Mouse (Mus musculus): Measurements from ENCODE around the gene Dgki.
"Not testable (repeated sequence)": the region's sequence is repeated elsewhere in the genome, so short reads cannot be mapped to it uniquely, and the experiment has no call there.

Dgki gene

DNA sequence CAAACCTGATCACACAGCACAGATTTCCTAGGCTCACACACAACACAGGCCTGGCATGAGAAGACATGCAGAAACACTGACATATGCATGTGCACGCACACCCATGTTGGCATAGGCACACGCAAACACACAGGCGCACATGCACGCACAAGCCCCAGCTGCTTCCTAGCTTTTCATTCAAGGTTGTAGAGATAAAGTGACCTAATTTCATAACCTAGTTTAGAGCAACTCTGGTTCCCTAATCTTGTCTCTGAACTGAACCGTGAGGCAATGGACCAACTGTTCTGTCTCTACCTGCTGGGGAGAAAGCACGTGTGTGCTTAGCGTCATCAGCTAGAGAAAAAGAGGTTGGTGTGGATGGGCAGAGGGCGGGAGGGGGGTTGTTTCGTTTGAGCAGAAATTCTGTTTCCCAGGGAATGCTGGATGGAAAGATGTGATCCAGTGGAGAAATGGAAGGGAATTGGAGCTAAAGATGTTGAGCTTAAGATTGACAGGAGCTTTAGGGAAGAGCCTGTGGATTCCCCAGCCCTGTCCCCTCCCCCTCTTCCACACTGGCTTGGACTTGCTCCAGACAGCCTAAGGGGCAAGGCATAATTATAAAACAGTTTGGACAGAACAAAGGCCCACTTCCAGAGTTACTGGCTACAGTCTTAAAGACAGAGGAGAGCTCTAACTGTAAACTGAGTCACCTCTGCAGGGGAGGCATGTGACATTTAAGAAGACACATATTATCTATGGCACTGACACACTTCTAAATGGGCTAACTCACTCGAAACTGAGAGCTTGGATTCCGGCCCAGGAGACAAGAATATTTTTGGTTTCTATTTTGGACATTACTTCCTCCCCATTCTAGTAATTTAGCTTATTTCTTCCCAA, 156.8 kb downstream of the Dgki start:
- peak; percentile 56 for DNase-seq

DNA sequence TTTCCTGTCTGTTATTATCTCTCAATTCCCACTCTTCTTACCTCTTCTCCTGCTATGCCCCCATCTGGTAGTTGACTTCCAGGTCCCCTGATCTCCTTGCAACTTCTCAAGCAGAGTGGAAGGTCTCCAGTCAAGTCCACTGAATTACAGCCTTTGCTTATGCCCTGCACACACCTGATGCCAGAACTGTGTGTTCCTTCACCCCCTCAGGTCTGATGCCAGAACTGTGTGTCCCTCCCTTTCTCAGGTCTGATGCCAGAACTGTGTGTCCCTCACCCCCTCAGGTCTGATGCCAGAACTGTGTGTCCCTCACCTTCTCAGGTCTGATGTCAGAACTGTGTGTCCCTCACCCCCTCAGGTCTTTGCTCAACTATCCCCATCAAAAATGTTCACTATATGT, 161.2 kb downstream of the Dgki start:
- no peak for DNase-seq

DNA sequence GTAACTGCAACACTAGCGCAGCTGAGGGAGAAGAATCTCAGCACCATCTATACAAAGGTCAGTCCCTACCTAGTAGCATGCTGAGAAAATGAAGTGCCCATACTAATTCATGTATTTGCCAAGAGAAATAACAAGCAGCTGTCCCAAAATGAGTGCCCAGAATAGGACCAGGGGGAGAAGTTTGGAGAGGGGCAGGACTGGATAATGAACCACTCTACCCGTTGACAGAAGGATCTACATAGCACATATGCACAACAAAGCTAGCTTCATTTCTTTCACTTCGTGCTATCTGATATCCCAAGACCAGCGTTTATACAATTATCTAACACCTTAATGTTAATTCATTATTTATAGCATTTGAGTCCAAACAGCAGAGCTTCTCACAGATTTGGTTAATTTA, 168.7 kb downstream of the Dgki start:
- no peak for DNase-seq

DNA sequence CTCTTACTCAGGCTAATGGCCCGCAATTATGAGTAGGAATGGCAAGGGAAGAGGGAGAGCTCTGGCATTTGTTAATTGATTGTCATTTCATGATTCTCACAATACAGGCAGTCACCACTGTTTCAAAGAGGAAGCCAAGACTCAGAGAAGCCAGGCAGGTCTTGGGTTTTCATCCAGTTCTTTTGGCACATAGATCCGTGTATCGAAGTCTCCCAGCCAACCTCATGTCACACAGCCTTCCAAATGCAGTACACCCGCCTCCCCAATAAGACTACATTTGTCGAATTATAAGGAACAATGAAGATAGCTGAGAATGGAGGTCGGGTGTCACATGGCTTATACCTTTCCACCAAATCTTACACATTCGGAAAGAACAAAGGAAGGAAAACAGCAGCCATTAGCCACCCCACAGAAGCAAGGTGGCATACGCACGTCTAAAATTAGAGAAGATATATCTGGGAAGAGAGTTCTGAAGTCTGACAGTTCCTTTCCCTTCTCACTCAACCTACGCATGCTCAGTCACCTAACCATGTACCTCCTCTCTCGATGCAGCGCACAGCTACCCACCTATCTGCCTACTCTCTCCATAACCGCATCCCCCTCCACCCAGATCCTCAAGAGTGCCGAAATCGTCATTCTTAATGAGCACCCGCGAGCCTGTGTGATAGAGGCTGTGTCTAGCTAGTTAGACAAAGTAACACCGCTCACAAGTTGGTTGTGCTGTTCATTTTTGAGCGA, 179.4 kb downstream of the Dgki start:
- DNase-seq = peak; percentile 76

DNA sequence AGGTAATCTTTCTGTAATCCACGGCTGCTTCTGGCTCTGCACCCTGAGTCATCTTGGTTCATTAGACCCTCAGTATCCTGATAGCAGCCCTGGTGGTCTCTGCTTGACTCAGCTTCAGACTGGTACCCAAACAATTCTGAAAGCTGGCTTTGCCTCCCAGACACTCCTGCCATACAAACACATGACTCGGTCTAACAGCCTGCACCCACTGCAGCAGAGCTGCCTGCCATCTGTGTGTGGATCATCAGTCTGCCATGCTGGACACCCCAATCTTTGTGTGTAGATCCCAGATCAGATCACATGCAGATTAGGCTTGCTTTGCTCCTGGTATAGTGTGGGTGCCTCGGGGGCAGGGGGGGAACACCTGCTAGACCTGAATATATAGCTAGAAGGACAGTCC, 180.8 kb downstream of the Dgki start:
- DNase-seq = no peak

DNA sequence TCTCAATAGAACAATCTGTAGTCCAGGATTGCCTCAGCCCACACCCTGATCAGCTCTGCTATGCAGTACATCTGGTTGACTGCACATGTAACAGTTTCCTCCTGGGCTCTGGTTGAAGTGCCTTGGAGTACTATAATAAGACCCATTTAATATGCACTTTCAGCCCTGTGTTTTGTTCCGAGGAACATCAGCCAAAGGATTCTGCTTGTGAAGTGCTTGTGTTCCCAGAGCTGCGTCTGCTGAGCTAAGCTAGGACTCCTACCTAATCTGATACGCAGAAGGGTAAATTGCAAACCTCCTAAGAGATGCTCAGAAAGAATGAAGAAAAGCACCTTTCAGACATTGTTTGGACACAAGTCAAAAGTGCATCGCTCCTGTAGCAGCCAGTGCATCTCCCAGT, 186.9 kb downstream of the Dgki start:
- DNase-seq = no peak

DNA sequence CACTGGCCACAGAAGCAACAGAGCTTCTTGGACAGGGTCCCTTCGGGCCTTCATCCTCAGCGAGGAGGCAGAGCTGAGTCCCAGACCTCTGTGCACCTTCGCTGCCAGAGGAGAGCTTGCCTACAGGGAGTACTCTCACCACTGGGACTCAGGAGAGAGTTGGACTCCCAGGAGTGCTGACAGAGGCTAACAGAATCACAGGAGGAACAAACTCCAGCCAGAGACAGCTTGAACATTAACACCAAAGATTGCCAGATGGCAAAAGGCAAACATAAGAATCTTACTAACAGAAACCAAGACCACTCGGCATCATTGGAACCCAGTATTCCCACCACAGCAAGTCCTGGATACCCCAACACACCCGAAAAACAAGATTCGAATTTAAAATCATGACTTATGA, 193.7 kb downstream of the Dgki start:
- DNase-seq = not testable (repeated sequence)

DNA sequence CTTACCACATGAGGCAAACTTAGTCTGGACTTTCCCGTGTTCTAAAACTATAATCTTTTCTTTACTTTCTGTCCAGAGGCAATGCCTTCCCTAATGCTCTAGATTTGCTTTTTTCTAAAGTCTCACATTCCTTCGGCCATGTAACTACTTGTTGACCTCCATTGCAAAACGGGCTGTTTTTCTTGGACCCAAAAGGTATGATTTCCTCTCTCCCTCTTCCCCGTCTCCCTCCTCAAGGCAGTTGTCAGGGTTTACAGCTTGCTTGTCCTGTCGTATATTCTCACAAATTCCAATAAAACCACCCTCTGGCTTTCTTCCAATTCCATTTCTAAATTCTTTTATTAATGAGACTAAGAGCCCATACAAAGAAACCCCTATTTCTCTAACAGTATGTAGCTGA, 199.6 kb downstream of the Dgki start:
- DNase-seq = no peak

DNA sequence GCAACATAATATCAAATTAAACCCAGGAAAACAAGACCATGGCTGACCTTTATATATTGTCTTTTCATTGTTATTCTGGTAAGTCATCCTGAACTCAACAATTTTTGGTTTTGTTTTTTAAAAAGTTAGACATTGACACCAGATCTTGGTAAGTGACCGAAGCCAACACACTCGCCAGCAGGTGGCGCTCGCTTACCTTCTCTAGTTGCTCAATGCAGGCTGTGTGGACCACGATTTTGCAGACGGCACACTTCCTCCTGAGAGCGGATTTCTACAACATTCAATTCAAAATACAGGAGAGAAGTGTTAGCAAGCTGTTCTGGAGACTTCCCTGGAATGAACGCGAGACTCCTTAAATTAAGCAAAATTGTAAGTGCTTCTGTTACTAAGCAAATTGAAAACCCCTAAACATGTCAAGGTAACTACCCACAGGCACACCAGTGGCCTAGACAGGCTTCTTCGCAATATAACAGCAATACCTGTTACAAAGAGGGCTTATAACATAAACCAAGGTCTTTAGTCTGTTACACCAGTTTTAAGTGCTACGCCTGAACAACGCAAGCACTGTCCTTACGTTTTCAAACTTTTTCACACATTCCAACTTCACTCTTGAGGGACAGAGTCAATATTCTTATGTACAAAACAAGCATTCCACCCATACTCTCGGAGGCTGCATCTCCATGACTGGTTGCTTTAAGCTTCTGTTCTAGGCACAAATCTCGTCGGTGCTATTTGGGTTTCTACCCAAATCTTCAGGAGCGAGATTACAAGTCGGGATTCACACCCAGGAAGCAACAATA, 202.4 kb downstream of the Dgki start:
- DNase-seq = peak; percentile 89

DNA sequence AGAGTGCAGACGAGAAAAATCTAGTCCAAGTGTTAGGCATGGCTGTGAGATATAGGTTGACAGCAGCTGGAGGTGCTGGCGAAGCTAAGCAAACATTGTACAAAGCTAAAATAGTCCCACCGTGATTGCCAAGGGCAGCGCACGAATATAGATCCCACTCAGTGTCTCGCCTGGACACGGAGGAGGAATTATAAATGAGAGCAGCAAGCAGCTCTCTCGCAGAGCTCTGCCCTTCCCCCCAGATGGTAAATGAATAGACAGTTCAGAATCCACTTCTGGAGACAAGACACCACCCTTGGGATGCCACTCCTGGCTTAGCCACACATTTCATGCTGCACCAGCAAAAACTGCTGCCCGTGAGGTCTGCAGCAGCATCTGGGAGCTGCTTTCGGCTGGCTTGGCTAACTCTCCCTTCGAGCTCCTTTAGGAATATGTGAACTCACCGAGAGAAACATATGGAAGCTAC, 203.1 kb downstream of the Dgki start:
- DNase-seq = peak; percentile 60

DNA sequence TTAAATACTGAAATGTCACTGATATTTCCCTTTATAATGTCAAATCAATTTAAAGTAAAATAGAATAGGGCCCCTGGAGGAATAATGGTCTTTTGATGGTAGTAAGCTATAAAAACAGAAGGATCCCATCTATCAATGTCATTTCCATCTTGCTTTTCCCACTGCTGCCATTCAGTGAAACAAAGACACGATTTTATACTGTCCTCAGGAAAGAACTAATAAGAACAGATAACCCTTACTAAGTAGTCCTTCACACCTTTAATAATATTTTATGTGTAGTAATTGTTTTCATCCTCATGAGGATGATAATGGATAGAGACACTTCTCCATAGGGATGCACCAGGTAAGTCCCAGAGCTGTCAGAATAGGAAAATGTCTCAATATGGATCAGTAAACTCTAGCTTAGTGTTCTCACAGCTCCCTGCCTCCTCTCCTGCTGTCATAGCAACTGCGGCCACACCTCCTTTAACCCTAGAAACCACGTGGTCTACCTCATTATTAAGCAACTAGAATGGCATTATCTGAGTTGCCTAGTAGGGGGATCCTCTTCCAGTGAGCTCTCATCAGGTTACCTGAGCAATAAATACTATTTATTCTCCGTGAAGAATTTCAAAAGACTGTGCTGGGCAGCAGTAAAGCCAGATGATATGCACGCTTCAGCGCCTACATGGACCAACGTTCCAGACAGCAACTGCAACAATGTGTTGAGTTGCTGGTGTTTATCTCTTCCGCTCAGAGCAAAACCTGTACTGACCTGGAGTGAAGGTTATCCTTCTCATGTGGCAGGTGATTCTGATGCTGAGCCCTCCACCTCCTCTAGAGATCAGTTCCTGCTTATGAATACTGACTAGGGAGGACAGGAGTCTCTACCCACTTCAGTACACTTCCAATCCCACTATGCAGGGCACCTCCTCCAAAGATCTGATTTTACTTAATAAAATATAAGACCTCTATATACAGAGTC, 210.6 kb downstream of the Dgki start:
- DNase-seq = no peak

DNA sequence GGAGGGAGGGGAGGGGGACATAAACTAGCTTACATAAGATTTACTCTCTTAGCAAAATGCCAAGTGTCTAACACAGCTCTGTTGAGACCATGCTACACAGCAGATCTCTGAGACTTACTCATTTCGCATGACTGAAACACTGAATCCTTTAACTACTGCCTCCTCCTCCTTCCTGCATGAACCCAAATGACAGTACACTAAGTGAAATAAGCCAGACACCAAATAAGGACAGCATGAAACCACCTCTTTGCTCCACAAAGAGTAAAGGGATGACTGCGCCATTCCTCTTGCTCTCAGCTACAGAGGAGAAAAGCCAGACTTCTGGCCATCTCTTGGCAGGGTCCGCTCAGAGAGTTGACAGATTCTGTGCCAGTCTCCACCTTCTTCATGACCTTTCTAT, 217.0 kb downstream of the Dgki start:
- DNase-seq = no peak

DNA sequence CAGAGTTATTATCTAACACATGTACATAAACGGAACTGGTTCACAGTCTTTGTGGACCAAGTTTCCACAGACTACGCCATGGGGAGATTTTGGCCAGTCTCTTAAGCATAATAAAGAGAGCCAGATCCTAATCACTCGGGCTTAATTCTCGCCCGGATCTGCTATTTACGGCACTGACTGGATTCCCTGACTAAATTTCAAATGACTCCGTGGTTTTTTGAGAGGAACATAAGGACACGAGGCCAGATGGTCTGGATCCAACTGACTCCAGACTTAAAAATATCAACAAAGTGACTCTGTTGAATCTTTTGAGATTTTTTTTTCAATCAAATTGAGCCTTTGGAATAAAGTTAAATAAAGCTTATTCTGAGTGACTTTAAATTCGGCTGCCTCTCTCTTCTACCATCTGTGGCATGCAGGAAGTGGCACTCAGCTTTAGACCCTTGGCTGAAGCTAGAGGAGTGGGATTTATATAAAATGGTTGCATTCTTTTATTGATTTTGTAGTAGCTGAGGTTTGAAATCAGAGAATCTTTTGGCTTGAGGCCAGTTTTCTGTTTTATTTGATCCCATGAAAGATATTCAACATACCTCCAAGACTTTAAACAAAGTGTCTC, 227.5 kb downstream of the Dgki start:
- no peak for DNase-seq

DNA sequence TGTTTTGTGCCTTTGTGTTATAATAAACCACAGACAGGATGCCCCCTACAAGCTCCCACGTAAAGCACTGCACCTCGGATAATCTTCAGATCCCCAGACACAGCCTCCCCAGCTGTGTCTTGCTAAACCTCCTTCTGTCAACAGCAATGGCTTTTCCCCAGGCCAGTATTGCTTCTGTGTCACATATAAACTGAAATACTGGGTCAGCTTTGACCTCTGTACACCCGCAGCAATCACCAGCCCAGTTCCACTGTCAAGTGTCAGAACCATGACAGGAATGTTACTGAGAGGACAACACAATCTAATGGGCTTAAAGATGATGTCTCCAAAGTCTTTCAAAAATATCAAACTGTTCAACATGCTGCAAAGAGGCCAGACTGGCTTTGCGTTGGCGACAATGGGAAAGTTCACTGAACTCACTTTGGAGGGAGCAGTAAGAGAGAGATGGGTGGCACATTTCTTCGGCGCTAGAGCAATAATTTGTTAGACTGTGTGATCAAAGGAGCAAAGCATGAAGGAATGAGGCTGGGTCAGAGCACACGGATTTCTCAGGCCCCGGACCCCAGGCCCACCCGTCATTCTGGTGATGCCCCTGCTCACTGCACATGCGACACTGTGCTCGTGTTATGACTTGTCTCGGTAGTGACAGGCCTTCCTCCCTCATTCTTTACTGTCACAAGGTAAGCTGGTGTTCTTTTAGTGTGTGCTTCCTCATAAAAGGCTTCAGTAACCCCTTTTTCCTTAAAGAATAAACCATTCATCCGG, 230.0 kb downstream of the Dgki start:
- no peak for DNase-seq

DNA sequence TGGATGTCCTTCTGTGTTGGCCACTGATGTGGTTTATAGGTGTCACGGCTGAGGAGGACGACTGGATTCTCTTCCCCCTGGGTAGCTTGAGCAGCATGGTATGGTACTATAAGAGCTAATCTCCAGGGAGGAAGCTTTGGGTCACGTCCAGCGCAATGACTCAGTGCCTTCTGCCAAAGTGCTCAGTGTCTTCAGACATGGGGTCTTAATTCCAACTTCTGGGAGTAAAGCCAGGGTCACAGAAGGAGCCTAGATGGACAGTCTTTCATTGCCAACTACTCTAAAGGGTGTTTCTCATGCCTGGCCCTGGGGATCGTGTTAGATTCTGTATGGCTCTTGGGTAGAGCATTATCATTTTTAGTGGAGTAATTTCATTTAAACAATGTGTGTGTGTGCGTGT, 231.2 kb downstream of the Dgki start:
- DNase-seq = no peak

DNA sequence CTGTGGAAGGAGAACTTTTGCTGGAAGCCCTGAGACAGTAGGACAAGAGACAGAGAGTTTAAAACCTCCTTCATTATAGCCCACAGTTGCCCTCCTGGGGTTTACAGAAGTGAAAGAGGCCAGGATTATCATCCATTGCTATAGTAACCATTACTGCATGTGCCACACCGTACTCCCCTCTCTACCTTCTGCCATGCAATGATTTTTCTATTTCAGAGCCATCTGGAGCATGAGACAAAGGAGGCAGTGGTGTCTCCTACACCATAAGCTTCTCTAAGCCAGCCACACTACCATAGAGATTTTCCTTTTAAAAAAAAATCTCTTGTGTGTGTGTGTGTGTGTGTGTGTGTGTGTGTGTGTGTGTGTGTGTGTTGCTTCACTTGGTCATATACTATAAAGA, 232.6 kb downstream of the Dgki start:
- DNase-seq = no peak

DNA sequence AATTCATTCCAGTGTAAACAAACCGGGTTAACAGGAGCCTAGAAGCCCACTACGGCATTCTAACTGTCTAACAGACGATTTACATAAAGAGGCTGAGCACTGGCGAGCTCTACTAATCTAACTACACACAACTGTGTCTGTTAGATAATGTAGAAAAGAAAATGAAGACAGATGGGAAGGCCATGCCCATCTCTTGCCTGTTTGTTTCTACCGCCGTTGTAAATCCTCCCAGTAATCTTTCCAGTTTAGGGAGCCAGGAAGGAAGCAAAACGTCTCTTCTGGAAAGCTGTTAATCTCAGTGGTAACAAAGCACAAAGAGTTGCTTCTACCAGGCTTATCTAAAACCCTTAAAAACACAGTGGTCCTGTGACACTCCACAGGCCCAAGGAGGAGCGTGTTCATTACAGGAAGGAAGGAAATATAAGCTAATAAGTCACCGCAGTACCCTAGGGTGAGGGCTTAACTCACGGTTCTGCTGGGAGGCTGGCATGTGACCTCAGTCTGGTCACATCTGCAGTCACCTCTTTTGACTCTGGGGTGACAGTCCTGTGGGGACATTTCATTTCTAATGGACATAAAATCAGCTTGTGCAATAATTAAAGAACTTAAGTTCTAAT, 235.7 kb downstream of the Dgki start:
- DNase-seq = no peak

DNA sequence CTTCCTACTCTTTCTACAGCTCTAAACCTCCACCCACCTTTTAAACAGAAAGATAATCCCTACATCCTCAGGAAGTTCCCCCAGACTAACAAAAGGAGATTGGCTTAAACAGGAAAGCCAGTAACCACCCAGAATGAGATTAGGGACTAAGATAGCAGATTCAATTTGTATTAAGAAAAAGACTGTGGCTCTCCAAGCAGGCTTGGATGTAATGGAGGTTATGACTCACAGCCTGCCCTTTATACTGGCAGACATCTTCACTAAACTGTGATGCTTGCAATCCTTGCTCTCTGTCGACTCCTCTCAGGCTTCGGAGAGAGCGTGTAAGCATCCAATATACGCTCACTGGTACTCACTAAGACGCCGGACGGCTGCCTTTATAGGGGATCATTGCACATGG, 236.7 kb downstream of the Dgki start:
- DNase-seq = no peak

DNA sequence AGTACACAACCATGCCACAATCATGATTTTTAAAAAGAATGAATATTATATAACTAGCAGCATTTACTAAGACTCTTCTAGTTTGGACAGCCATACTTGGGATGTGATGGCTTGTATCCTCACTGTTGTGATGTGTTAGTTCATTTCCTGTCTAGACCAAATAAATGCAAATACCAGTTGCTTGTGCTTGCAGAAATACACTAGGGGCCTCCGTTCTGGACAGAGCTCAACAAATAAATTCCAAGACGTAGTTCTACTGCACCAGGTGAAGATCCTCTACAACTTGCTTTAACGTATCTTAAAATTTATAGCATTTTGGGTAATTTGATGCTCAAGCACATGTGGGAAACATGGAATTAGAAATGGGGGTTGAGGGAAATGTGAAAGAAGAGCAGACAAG, 239.9 kb downstream of the Dgki start:
- no peak for DNase-seq

DNA sequence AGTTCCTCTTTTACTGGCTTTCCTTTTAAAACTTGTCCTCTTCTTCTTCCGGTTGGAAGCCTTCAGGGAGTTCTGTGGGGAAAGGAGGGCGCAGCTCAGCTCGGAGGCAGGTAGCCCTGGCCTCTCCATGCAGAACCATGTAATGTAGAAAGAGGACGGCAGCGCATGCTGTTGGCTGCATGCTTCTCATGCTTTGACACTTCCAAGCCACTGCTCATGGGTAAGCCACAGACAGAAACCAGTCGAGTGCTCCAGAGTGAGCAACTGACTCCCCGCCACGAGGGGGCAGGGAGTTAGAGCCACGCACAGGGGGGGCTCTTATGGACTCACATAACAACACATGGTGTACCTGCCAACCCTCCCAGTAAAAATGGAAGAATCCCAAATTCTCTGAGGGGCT, 242.0 kb downstream of the Dgki start:
- no peak for DNase-seq
